Mouse (Mus musculus) spleen, adult 2 months (tissue): ENCODE results near the gene Acad8.

Experiments
- CTCF ChIP-seq: fragments of 200-500 bp; IDR thresholded peaks from 2 replicates; pipeline ENCODE4 v1.5.1; 2011; ENCODE audit warnings: mild to moderate bottlenecking, inconsistent platforms; ENCODE audit not compliant: insufficient read depth, insufficient read length, insufficient replicate concordance; ENCODE audit errors: extremely low read depth
- POLR2A ChIP-seq: fragments of 200-500 bp; IDR thresholded peaks from 2 replicates; pipeline ENCODE4 v1.6.1; 2011; ENCODE audit warnings: low read depth, low read length, inconsistent platforms

DNA sequence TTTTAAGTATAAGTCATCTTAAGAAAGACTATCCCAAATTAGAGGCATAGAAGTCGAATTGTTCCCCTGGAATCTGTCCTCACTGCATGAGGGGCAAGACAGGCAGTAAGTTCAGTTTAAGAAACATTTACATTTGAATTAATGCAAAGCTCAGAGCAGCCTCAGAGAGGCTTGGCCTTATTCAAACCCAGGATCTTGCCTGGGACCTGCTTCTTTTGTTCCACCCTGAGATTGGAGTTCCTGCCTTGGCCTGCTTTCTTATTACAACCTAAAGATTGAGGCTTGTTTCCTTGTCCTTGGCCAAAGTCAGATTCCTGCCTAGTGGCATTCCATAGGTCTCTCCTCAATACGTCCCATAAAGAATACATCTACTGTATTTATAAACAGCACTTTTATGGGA is 51.6 kb downstream of the Acad8 start:
- TF ChIP-seq CTCF (no peak), POLR2A (no peak)
